Mouse (Mus musculus) thymus, adult 2 months (tissue): ENCODE results near the gene Abcg5. TPM values are rescaled to one million over a fixed set of nuclear protein-coding genes. Genes with fewer than 3 reads are reported as not detected.

Experiments used
- DNase-seq: peaks from one replicate; pipeline ENCODE4 v3.0.0; 2021
- H3K27ac ChIP-seq: fragments of 200-500 bp; 2 replicates; pipeline ENCODE4 v1.5.1; 2012; ENCODE audit warnings: low read length, control low read depth; ENCODE audit not compliant: control insufficient read depth, insufficient read depth
- H3K27me3 ChIP-seq: fragments of 200-500 bp; 2 replicates; pipeline ENCODE4 v1.6.1; 2012; ENCODE audit warnings: mild to moderate bottlenecking, low read length, moderate library complexity, mixed read lengths; ENCODE audit not compliant: control insufficient read depth, insufficient read depth
- H3K36me3 ChIP-seq: fragments of 200-500 bp; 2 replicates; pipeline ENCODE4 v1.6.1; 2012; ENCODE audit warnings: mild to moderate bottlenecking, low read length, moderate library complexity; ENCODE audit not compliant: control insufficient read depth, insufficient read depth
- H3K4me1 ChIP-seq: fragments of 200-500 bp; replicated peaks from 2 replicates; pipeline ENCODE4 v1.6.1; 2012; ENCODE audit warnings: low read length; ENCODE audit not compliant: control insufficient read depth, insufficient read depth
- H3K4me3 ChIP-seq: fragments of 200-500 bp; 2 replicates; pipeline ENCODE4 v1.5.1; 2012; ENCODE audit warnings: mild to moderate bottlenecking, low read length, control low read depth, moderate library complexity; ENCODE audit not compliant: control insufficient read depth, insufficient read depth
- CTCF ChIP-seq: fragments of 200-500 bp; IDR thresholded peaks from 2 replicates; pipeline ENCODE4 v1.5.1; 2012; ENCODE audit warnings: mild to moderate bottlenecking, control low read depth, low read length, moderate library complexity, borderline replicate concordance; ENCODE audit not compliant: control insufficient read depth, poor library complexity, insufficient read depth; ENCODE audit errors: extremely low read depth
- POLR2A ChIP-seq: fragments of 200-500 bp; IDR thresholded peaks from 2 replicates; pipeline ENCODE4 v1.6.1; 2012; ENCODE audit warnings: mild to moderate bottlenecking, low read length, control low read depth, moderate library complexity; ENCODE audit not compliant: control insufficient read depth, poor library complexity, insufficient read depth; ENCODE audit errors: extremely low read depth
- WGBS: fragments of 180-500 bp; shearing (Covaris S2); methylation state at CpG from one replicate; pipeline ENCODE4 v1.1.7; 2018; 5-methylcytosine and 5-hydroxymethylcytosine counted together
- polyA plus RNA-seq: library from polyadenylated mRNA; depleted of rRNA; stranded (reverse); fragments of >200 nt; gene quantifications from 2 replicates; pipeline ENCODE4 v1.2.3, GENCODE M21; 2012

Gene Abcg5
- polyA plus RNA-seq, 1 experiment: 1.1 TPM

DNA sequence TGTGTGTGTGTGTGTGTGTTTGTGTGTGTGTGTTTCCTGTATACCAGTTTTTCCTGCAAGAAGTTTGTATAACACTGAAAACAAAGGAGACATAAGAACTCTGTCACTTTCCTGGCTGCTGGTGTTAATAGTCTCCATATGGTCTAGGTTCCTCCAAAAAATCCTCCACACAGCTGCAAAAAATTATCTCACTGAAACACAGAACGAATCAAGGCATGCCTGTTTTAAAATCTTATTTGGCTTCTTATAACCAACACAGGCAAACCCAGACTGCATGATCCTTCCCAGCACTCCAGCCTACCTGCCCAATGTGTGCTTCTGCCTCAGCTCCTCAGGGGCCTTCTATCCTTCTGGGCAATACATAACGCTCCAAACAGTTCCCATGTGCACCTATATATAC, 59.9 kb downstream of the Abcg5 start:
- Histone ChIP-seq H3K4me1 (peaks cover 3% of the 10 kb centered on the region; the same call in 1 of the 2 replicates), H3K27ac (no peak overlapping the region), H3K27me3 (no peaks in the 10 kb centered on the region), H3K36me3 (no peaks in the 10 kb centered on the region), H3K4me3 (no peak overlapping the region)
- no peak for DNase-seq
- TF ChIP-seq POLR2A: no peak
- no peak for TF ChIP-seq CTCF
- 81% methylated on average over 2 of the region's 2 CpGs for WGBS

DNA sequence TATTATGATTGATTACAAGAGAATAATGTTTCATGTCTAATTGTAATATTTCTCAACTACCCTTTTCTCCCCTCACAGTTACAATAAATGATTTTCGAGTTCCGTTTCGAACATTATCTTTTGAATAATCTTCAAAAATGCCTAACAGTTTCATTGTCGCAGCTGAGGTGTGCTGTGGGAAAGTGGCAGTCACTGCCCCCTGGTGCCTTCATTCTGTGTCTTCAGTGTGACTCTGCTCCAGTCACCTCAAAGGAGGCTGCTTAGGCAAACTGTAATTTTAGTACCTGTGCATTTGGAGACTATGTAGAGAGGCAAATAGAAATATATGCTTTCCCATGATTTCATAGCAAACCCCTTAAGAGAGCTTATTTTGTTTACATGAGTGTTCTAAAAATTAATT, 60.8 kb downstream of the Abcg5 start:
- no peak for DNase-seq
- Histone ChIP-seq H3K27ac (no peak overlapping the region), H3K27me3 (no peaks in the 10 kb centered on the region), H3K36me3 (no peaks in the 10 kb centered on the region), H3K4me1 (peaks cover 3% of the 10 kb centered on the region; the same call in 1 of the 2 replicates), H3K4me3 (no peak overlapping the region)
- WGBS: 22% methylated on average over 4 of the region's 4 CpGs
- no peak for TF ChIP-seq POLR2A
- TF ChIP-seq CTCF: no peak

DNA sequence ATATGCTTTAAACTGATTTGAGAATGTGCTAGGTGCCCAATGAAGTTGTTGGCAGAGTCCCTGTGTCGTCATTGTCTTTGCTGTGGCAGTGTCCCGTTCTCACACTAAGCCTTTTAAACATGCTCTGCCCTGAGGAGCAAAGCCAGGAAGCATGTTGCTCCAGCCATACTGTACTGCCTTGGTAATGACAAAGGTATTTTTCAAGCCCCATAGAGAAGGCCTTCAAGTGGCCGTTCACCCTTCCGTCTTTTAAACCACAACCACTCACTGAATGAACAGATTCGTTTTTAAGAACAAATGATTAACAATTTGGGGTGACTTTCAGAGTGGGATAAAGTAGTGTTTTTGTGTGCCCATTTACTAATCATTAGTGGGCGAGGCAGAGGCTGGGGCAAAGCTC, 61.6 kb downstream of the Abcg5 start:
- H3K27me3 ChIP-seq: no peaks in the 10 kb centered on the region
- TF ChIP-seq CTCF (no peak), POLR2A (no peak)
- H3K4me3 ChIP-seq: no peak overlapping the region
- DNase-seq: no peak
- WGBS: 81% methylated on average over 6 of the region's 6 CpGs
- H3K4me1 ChIP-seq: no peaks in the 10 kb centered on the region
- H3K36me3 ChIP-seq: no peaks in the 10 kb centered on the region
- H3K27ac ChIP-seq: no peak overlapping the region

DNA sequence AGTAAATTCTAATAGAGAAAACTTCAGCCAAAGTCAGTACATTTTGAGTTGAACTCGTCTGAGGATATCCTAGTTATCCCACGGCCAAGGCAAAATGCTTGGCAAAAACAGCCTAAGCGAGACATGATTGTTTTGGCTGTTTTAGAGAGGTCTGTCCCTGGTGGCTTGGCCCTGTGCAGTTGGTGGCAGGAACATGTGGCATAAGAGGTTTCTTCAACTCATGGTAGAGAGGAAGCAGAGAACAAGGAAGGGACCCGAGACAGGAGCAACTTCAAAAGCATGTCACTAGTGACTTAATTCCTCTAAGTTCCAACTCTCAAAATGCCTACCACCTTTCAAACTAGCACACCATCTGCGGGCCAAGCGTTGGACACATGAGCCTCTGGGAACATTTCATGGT, 62.2 kb downstream of the Abcg5 start:
- TF ChIP-seq CTCF (no peak), POLR2A (no peak)
- H3K36me3 ChIP-seq: no peaks in the 10 kb centered on the region
- no peaks in the 10 kb centered on the region for H3K4me1 ChIP-seq
- no peak overlapping the region for H3K27ac ChIP-seq
- 58% methylated on average over 6 of the region's 6 CpGs for WGBS
- H3K27me3 ChIP-seq: no peaks in the 10 kb centered on the region
- no peak for DNase-seq
- H3K4me3 ChIP-seq: no peak overlapping the region

DNA sequence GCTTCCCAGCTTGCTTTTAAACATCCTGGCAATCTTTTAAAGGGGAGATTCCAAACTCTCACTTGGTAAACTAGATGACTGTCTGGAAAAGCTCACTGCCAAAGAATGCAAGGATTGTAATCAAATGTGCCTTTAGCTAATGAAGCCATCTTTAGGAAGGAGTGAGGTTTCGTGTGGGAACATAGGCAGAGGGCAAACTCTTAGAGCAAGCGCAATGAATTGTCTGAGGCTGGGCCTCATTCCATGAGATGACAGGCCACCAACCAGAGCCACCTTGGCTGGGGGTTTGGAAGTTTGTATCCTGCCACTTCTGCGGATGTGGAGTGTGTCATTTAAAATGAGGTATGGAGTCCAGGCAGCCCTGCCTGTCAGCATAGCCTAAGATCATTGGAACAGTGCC, 62.7 kb downstream of the Abcg5 start:
- Histone ChIP-seq H3K4me3 (no peak overlapping the region), H3K27me3 (no peaks in the 10 kb centered on the region), H3K36me3 (no peaks in the 10 kb centered on the region), H3K27ac (no peak overlapping the region), H3K4me1 (no peaks in the 10 kb centered on the region)
- DNase-seq: no peak
- TF ChIP-seq CTCF: no peak
- no peak for TF ChIP-seq POLR2A
- 95% methylated on average over 3 of the region's 3 CpGs for WGBS

DNA sequence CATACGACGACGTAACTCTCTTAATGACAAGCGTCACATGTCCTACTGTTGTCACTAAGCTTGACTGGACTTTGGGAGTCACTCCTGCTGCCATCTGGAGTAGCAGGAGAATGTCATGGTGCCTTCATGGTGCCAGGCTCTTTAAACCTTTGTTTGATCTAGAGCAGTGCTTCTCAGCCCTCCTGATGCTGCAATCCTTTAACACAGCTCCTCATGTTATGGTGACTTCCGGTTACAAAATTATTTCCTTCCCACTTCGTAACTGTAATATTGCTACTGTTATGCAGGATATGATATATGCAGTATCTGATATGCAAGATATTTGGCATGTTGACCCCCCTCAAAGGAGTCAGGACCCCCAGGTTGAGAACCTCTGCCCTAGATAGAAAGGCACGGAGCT, 63.7 kb downstream of the Abcg5 start:
- H3K27ac ChIP-seq: no peak overlapping the region
- no peaks in the 10 kb centered on the region for H3K36me3 ChIP-seq
- H3K27me3 ChIP-seq: no peaks in the 10 kb centered on the region
- H3K4me1 ChIP-seq: no peaks in the 10 kb centered on the region
- DNase-seq: no peak
- TF ChIP-seq CTCF (no peak), POLR2A (no peak)
- H3K4me3 ChIP-seq: no peak overlapping the region
- WGBS: 83% methylated on average over 7 of the region's 7 CpGs

DNA sequence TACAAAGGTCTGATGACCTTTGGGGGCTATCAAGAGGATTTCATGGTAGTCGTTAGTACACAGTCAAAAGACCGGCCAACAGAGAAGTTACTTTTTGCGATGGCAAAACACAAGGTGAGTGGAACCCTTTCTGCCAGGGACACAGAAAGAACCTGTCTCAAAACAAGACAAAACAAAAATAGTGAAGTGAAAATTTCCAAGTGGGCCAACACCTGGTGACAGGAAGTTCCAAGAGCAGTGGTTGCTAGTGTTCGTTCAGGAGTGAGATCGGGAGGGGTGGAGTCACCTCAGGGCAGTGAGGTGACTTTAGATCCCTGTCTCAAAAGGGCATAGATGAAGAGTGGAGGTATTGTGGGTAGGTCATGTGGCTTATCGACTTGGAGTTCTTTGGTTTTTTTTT, 64.9 kb downstream of the Abcg5 start:
- Histone ChIP-seq H3K27me3 (no peaks in the 10 kb centered on the region), H3K27ac (no peak overlapping the region), H3K4me1 (no peaks in the 10 kb centered on the region), H3K4me3 (no peak overlapping the region), H3K36me3 (no peaks in the 10 kb centered on the region)
- WGBS: 51% methylated on average over 6 of the region's 6 CpGs
- TF ChIP-seq CTCF (no peak), POLR2A (no peak)
- DNase-seq: no peak
